Mouse (Mus musculus): Measurements from ENCODE around the gene Pcif1. TPM values are rescaled to one million over a fixed set of nuclear protein-coding genes. Genes with fewer than 3 reads are reported as not detected.

The Pcif1 gene
- total and polyA plus RNA-seq, 3 experiments, result 20.0 to 59.1 (median 33.6) TPM

DNA sequence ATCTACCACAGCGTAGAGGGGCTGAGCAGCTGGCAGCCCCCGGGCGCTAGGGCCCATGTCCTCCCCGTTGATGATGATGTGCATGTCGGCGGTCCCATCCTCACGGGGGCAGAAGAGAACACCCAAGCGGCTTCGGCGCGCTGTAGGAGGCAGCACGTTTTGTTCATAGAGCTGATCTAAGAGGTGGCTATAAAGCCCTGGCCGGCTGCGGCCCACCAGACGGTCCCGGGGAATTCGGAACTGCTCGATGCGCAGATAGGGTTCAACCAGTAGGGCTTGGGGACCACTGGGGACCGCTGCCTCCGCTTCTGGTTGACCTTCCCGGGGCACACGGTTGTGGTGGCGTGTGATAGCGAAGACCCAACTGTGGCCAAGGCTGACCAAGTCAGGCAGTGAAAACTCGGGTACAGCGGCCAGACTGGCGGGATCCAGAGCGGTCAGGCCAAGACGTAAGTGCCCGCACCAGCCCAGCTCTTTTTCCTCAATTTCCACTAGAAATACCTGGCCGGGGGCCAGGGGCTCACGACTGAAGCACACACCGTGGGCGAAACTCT is 46.3 kb upstream of the Pcif1 start, which contains the start of gene Ctsa:
Gene Ctsa (plus strand): TSS at position 126 of the 554 bp plus-strand sequence.
- in situ Hi-C loops (cut with MboI; ENCODE audit: low pct_ligation_motif_present, low pct_unique_long_range_greater_than_20kb, low sequenced_read_pairs), result loop anchor here (5.0 kb wide), 1 partner anchor 44 kb away; the partner anchor contains the start of gene Pcif1
- peaks cover 1% of the 10 kb centered on the region for H3K27me3 ChIP-seq (replicated peaks)
- DNase-seq (ENCODE audit: extremely low read depth), result peak; percentile 59
- H3K36me3 ChIP-seq (replicated peaks in 1 of 2; ENCODE audit: control insufficient read depth in 1 of 2, insufficient read depth in 1 of 2, low read length in 1 of 2), result peaks cover 15 to 31% of the 10 kb centered on the region in 2 experiments
- H3K79me2 ChIP-seq (replicated peaks; ENCODE audit: control insufficient read depth, extremely low read depth, insufficient read depth, poor library complexity, severe bottlenecking), result no peaks in the 10 kb centered on the region
- no peaks in the 10 kb centered on the region for H3K9me3 ChIP-seq (replicated peaks; ENCODE audit: low read length)
- dilution Hi-C loops (cut with MboI; ENCODE audit: extremely low pct_ligation_motif_present, extremely low pct_unique_long_range_greater_than_20kb, low sequenced_read_pairs), result no loop called here
- peak within 1 kb of the TSS; percentile 26; the same call in 1 of the 2 replicates for H3K27ac ChIP-seq (ENCODE audit: insufficient read depth, low read depth)
- peak within 1 kb of the TSS; percentile 53 for H3K4me2 ChIP-seq (ENCODE audit: insufficient read depth, low read depth, poor library complexity, severe bottlenecking)
- H3K4me3 ChIP-seq (replicated peaks in 1 of 3; ENCODE audit: low read depth in 2 of 3, low read length in 2 of 3, poor library complexity in 1 of 3), result peak within 1 kb of the TSS; percentile 58 to 70 (median 66)
- TF ChIP-seq ZMIZ1 (IDR thresholded peaks at IDR 0.05; ENCODE audit: low read depth, low read length), result no peak
- TF ChIP-seq PAX5 (IDR thresholded peaks at IDR 0.05; ENCODE audit: low read length), result no peak
- peak; percentile 21; the same call in 1 of the 2 replicates for TF ChIP-seq IRF4 (IDR thresholded peaks at IDR 0.05; ENCODE audit: low read depth, low read length)
- TF ChIP-seq GABPA (IDR thresholded peaks at IDR 0.05; ENCODE audit: insufficient replicate concordance, low read depth, low read length), result no peak
- no peak for TF ChIP-seq KAT2A (IDR thresholded peaks at IDR 0.05; ENCODE audit: insufficient replicate concordance, low read length)
- no peak for TF ChIP-seq JUND (conservative IDR thresholded peaks at IDR 0.05; ENCODE audit: low read depth, low read length)
- TF ChIP-seq CHD2 (IDR thresholded peaks at IDR 0.05; ENCODE audit: low read length), result no peak
- TF ChIP-seq ZKSCAN1 (IDR thresholded peaks at IDR 0.05; ENCODE audit: borderline replicate concordance, low read depth, low read length), result no peak
- TF ChIP-seq SIN3A (IDR thresholded peaks at IDR 0.05; ENCODE audit: low read length), result peak; percentile 34; the same call in 1 of the 2 replicates
- peak in 1 of 2 experiments; percentile 73; a peak in 2 of 4 replicates for TF ChIP-seq CTCF (conservative IDR thresholded peaks at IDR 0.05 in 1 of 2, IDR thresholded peaks at IDR 0.05 in 1 of 2; ENCODE audit: low read depth in 2 of 2, low read length in 2 of 2)
- peak; percentile 39 for TF ChIP-seq SMC3 (IDR thresholded peaks at IDR 0.05; ENCODE audit: low read depth, low read length)
- TF ChIP-seq HCFC1 (IDR thresholded peaks at IDR 0.05; ENCODE audit: low read depth, low read length), result 0 out of 2 replicates have a peak, but pooled peaks have one; percentile 31
- no peak for TF ChIP-seq TCF12 (IDR thresholded peaks at IDR 0.05; ENCODE audit: low read depth, low read length)
- TF ChIP-seq EP300 (IDR thresholded peaks at IDR 0.05; ENCODE audit: low read length), result no peak
- no peak for TF ChIP-seq ETS1 (conservative IDR thresholded peaks at IDR 0.05; ENCODE audit: low read depth, low read length)
- no peak for TF ChIP-seq ZNF384 (IDR thresholded peaks at IDR 0.05; ENCODE audit: low read depth, low read length)
- TF ChIP-seq NRF1 (IDR thresholded peaks at IDR 0.05; ENCODE audit: low read depth, low read length), result no peak
- no peak for TF ChIP-seq ELF1 (IDR thresholded peaks at IDR 0.05; ENCODE audit: low read depth, low read length)
- TF ChIP-seq CHD1 (IDR thresholded peaks at IDR 0.05; ENCODE audit: low read depth, low read length), result peak; percentile 84; the same call in 1 of the 2 replicates
- TF ChIP-seq UBTF (IDR thresholded peaks at IDR 0.05; ENCODE audit: low read depth, low read length), result peak; percentile 60; the same call in 1 of the 2 replicates
- TF ChIP-seq E2F4 (IDR thresholded peaks at IDR 0.05; ENCODE audit: insufficient replicate concordance, low read depth, low read length), result no peak
- TF ChIP-seq TBP (conservative IDR thresholded peaks at IDR 0.05; ENCODE audit: low read depth, low read length), result 0 out of 2 replicates have a peak, but pooled peaks have one; percentile 32
- no peak for TF ChIP-seq POLR2AphosphoS2 (IDR thresholded peaks at IDR 0.05; ENCODE audit: low read depth, low read length)
- TF ChIP-seq POLR2A (IDR thresholded peaks at IDR 0.05; ENCODE audit: low read depth, low read length), result peak; percentile 54
- TF ChIP-seq RAD21 (IDR thresholded peaks at IDR 0.05; ENCODE audit: low read depth, low read length), result peak; percentile 32
- peak; percentile 73; the same call in 1 of the 2 replicates for TF ChIP-seq MXI1 (IDR thresholded peaks at IDR 0.05; ENCODE audit: low read depth, low read length)
- TF ChIP-seq NELFE (IDR thresholded peaks at IDR 0.05; ENCODE audit: low read depth, low read length), result peak; percentile 30; the same call in 1 of the 2 replicates
- no peak for TF ChIP-seq USF1 (IDR thresholded peaks at IDR 0.05; ENCODE audit: low read depth, low read length)
- TF ChIP-seq BHLHE40 (IDR thresholded peaks at IDR 0.05; ENCODE audit: low read depth, low read length), result peak; percentile 80
- no peak for TF ChIP-seq USF2 (conservative IDR thresholded peaks at IDR 0.05; ENCODE audit: low read depth, low read length)
- 0 out of 2 replicates have a peak, but pooled peaks have one; percentile 14 for TF ChIP-seq MAZ (IDR thresholded peaks at IDR 0.05; ENCODE audit: low read depth, low read length)
- no peak for TF ChIP-seq MAFK (IDR thresholded peaks at IDR 0.05; ENCODE audit: insufficient replicate concordance, low read length)
- TF ChIP-seq RCOR1 (conservative IDR thresholded peaks at IDR 0.05; ENCODE audit: low read depth, low read length), result no peak
- TF ChIP-seq MYC (IDR thresholded peaks at IDR 0.05; ENCODE audit: low read depth, low read length), result 0 out of 2 replicates have a peak, but pooled peaks have one; percentile 31
- no peak for TF ChIP-seq MAX (IDR thresholded peaks at IDR 0.05; ENCODE audit: low read length)
- TF ChIP-seq MEF2A (IDR thresholded peaks at IDR 0.05; ENCODE audit: borderline replicate concordance, low read depth, low read length), result no peak
- TF ChIP-seq ZC3H11A (IDR thresholded peaks at IDR 0.05; ENCODE audit: low read depth, low read length), result no peak
- TF ChIP-seq JUN (IDR thresholded peaks at IDR 0.05; ENCODE audit: insufficient read depth, low read depth, low read length), result no peak
- peaks cover 12 to 44% of the 10 kb centered on the region in 2 experiments for H3K4me1 ChIP-seq (ENCODE audit: control insufficient read depth in 1 of 2, insufficient read depth in 2 of 2)
- H3K9ac ChIP-seq (ENCODE audit: insufficient read depth, low read depth), result peak within 1 kb of the TSS; percentile 74

Data from CH12.LX (cell line).